Mouse (Mus musculus): Measurements from ENCODE around the gene Rbm24.

The Rbm24 gene

GRCm38 (mm10) chr13:46418141-46418601 is at the start of gene Rbm24:
Rbm24 (plus strand) TSS chr13:46418434.
- DNase-seq (ENCODE audit: low read depth, low spot score), result peak; percentile 51

- no peak for DNase-seq (ENCODE audit: low read depth, low spot score)
Measured at GRCm38 (mm10) chr13:46372884-46373283, 45.4 kb upstream of the Rbm24 start.

GRCm38 (mm10) chr13:46375371-46375770 is 42.9 kb upstream of the Rbm24 start:
- DNase-seq (ENCODE audit: low read depth, low spot score), result no peak

GRCm38 (mm10) chr13:46387396-46387795 is 30.8 kb upstream of the Rbm24 start:
- DNase-seq (ENCODE audit: low read depth, low spot score), result no peak

- no peak for DNase-seq (ENCODE audit: low read depth, low spot score)
Measured at GRCm38 (mm10) chr13:46391654-46392053, 26.6 kb upstream of the Rbm24 start.

- DNase-seq (ENCODE audit: low read depth, low spot score), result no peak
Measured at GRCm38 (mm10) chr13:46392893-46393292, 25.3 kb upstream of the Rbm24 start.

- no peak for DNase-seq (ENCODE audit: low read depth, low spot score)
Measured at GRCm38 (mm10) chr13:46393936-46394335, 24.3 kb upstream of the Rbm24 start.

- DNase-seq (ENCODE audit: low read depth, low spot score), result no peak
Measured at GRCm38 (mm10) chr13:46397235-46397634, 21.0 kb upstream of the Rbm24 start.

GRCm38 (mm10) chr13:46407151-46407550 is 11.1 kb upstream of the Rbm24 start:
- no peak for DNase-seq (ENCODE audit: low read depth, low spot score)

- DNase-seq (ENCODE audit: low read depth, low spot score), result no peak
Measured at GRCm38 (mm10) chr13:46412247-46412646, 6.0 kb upstream of the Rbm24 start.

- no peak for DNase-seq (ENCODE audit: low read depth, low spot score)
Measured at GRCm38 (mm10) chr13:46413588-46413987, 4.6 kb upstream of the Rbm24 start.

- DNase-seq (ENCODE audit: low read depth, low spot score), result no peak
Measured at GRCm38 (mm10) chr13:46414050-46414449, 4.2 kb upstream of the Rbm24 start.

GRCm38 (mm10) chr13:46416021-46416420 is 2.2 kb upstream of the Rbm24 start:
- DNase-seq (ENCODE audit: low read depth, low spot score), result no peak

- DNase-seq (ENCODE audit: low read depth, low spot score), result no peak
Measured at GRCm38 (mm10) chr13:46417594-46417993, 640 bp upstream of the Rbm24 start.

- DNase-seq (ENCODE audit: low read depth, low spot score), result peak; percentile 13
Measured at GRCm38 (mm10) chr13:46418731-46419545, 704 bp downstream of the Rbm24 start.

- no peak for DNase-seq (ENCODE audit: low read depth, low spot score)
Measured at GRCm38 (mm10) chr13:46419648-46420047, 1.4 kb downstream of the Rbm24 start.

GRCm38 (mm10) chr13:46420095-46420494 is 1.9 kb downstream of the Rbm24 start:
- no peak for DNase-seq (ENCODE audit: low read depth, low spot score)

GRCm38 (mm10) chr13:46423805-46424204 is 5.6 kb downstream of the Rbm24 start:
- no peak for DNase-seq (ENCODE audit: low read depth, low spot score)

- no peak for DNase-seq (ENCODE audit: low read depth, low spot score)
Measured at GRCm38 (mm10) chr13:46424376-46424775, 6.1 kb downstream of the Rbm24 start.

- DNase-seq (ENCODE audit: low read depth, low spot score), result no peak
Measured at GRCm38 (mm10) chr13:46426651-46427269, 8.5 kb downstream of the Rbm24 start.

- no peak for DNase-seq (ENCODE audit: low read depth, low spot score)
Measured at GRCm38 (mm10) chr13:46428964-46429363, 10.7 kb downstream of the Rbm24 start.

GRCm38 (mm10) chr13:46429866-46430265 is 11.6 kb downstream of the Rbm24 start:
- DNase-seq (ENCODE audit: low read depth, low spot score), result no peak

Data from R1 (cell line).